Mouse (Mus musculus): ENCODE measurements around the gene Agap3. TPM values are rescaled to one million over a fixed set of nuclear protein-coding genes. Genes with fewer than 3 reads are reported as not detected.

The Agap3 gene
- total RNA-seq, 2 experiments from 2014 or later, result 11.4 to 19.8 TPM

GRCm38 (mm10) chr5:24551317-24551688 lies 99.3 kb downstream of the Agap3 start:
- ATAC-seq (replicated peaks; ENCODE audit: poor library complexity), result no peak

Other genes starting within 250 kb of the Agap3 start
- not detected in 2 replicates for gene Kcnh2, start 100.6 kb upstream of the Agap3 start, total RNA-seq (2015)
- 0.12 TPM in 1 of 2 replicates, not detected in the other for gene Kcnh2, start 100.6 kb upstream of the Agap3 start, total RNA-seq (2017)
- gene Nos3, start 87.4 kb upstream of the Agap3 start, total RNA-seq (2015), result 0.12 TPM in 1 of 2 replicates, not detected in the other
- gene Nos3, start 87.4 kb upstream of the Agap3 start, total RNA-seq (2017), result not detected in 2 replicates
- 0.90 and 1.9 TPM in 2 replicates for gene Atg9b, start 60.0 kb upstream of the Agap3 start, total RNA-seq (2015)
- gene Atg9b, start 60.0 kb upstream of the Agap3 start, total RNA-seq (2017), result 2.6 and 3.5 TPM in 2 replicates
- 23.5 and 30.9 TPM in 2 replicates for gene Abcb8, start 58.5 kb upstream of the Agap3 start, total RNA-seq (2015)
- gene Abcb8, start 58.5 kb upstream of the Agap3 start, total RNA-seq (2017), result 12.2 and 18.1 TPM in 2 replicates
- 0.12 and 0.15 TPM in 2 replicates for gene Asic3, start 38.8 kb upstream of the Agap3 start, total RNA-seq (2015)
- 0.20 TPM in 1 of 2 replicates, not detected in the other for gene Asic3, start 38.8 kb upstream of the Agap3 start, total RNA-seq (2017)
- gene Cdk5, start 28.6 kb upstream of the Agap3 start, total RNA-seq (2015), result 20.0 TPM in 2 replicates
- 16.2 and 30.1 TPM in 2 replicates for gene Cdk5, start 28.6 kb upstream of the Agap3 start, total RNA-seq (2017)
- gene Slc4a2, start 28.3 kb upstream of the Agap3 start, total RNA-seq (2015), result 11.4 and 13.1 TPM in 2 replicates
- gene Slc4a2, start 28.3 kb upstream of the Agap3 start, total RNA-seq (2017), result 19.0 and 24.1 TPM in 2 replicates
- gene Fastk, start 6.9 kb upstream of the Agap3 start, total RNA-seq (2015), result 35.7 and 44.6 TPM in 2 replicates
- 17.4 and 25.7 TPM in 2 replicates for gene Fastk, start 6.9 kb upstream of the Agap3 start, total RNA-seq (2017)
- gene Tmub1, start 4.3 kb upstream of the Agap3 start, total RNA-seq (2015), result 7.3 and 7.7 TPM in 2 replicates
- 13.7 and 14.9 TPM in 2 replicates for gene Tmub1, start 4.3 kb upstream of the Agap3 start, total RNA-seq (2017)
- not detected in 2 replicates for gene Gbx1, start 75.0 kb downstream of the Agap3 start, total RNA-seq (2015)
- gene Gbx1, start 75.0 kb downstream of the Agap3 start, total RNA-seq (2017), result not detected in 2 replicates
- not detected in 2 replicates for gene Asb10, start 88.8 kb downstream of the Agap3 start, total RNA-seq (2015)
- gene Asb10, start 88.8 kb downstream of the Agap3 start, total RNA-seq (2017), result not detected in 2 replicates
- gene 4931409K22Rik, start 104.6 kb downstream of the Agap3 start, total RNA-seq (2015), result not detected in 2 replicates
- not detected in 2 replicates for gene 4931409K22Rik, start 104.6 kb downstream of the Agap3 start, total RNA-seq (2017)
- gene Abcf2, start 125.3 kb downstream of the Agap3 start, total RNA-seq (2015), result 45.4 and 46.0 TPM in 2 replicates
- gene Abcf2, start 125.3 kb downstream of the Agap3 start, total RNA-seq (2017), result 113 and 115 TPM in 2 replicates
- gene Chpf2, start 134.6 kb downstream of the Agap3 start, total RNA-seq (2015), result 4.7 and 5.9 TPM in 2 replicates
- gene Chpf2, start 134.6 kb downstream of the Agap3 start, total RNA-seq (2017), result 12.4 and 35.1 TPM in 2 replicates
- not detected in 2 replicates for gene Smarcd3, start 172.2 kb downstream of the Agap3 start, total RNA-seq (2015)
- gene Smarcd3, start 172.2 kb downstream of the Agap3 start, total RNA-seq (2017), result 0.08 TPM in 1 of 2 replicates, not detected in the other
- 21.6 and 26.5 TPM in 2 replicates for gene Nub1, start 233.4 kb downstream of the Agap3 start, total RNA-seq (2015)
- 33.2 and 40.2 TPM in 2 replicates for gene Nub1, start 233.4 kb downstream of the Agap3 start, total RNA-seq (2017)

All from megakaryocyte progenitor cell, adult 5-6 weeks (primary cell).